Mouse (Mus musculus) intestine, embryonic 14.5 days (tissue): ENCODE measurements around the gene Dtymk. TPM values are rescaled to one million over a fixed set of nuclear protein-coding genes. Genes with fewer than 3 reads are reported as not detected.
"Not testable (repeated sequence)": the region's sequence is repeated elsewhere in the genome, so short reads cannot be mapped to it uniquely, and the experiment has no call there.

Source experiments
- ATAC-seq: fragments of 200-750 bp; cut with Nextera tagmentation; replicated peaks from 2 replicates; pipeline ENCODE4 v1.8.0; 2017; ENCODE audit warnings: low read depth, moderate number of reproducible peaks, moderate TSS enrichment, moderate library complexity; ENCODE audit not compliant: low FRiP score, low TSS enrichment
- DNase-seq: peaks from one replicate; pipeline ENCODE4 v3.0.0-alpha.2; 2018; ENCODE audit warnings: low spot score
- H3K27ac ChIP-seq: fragments of 300-500 bp; sonication (generic); 2 replicates; pipeline ENCODE4 v1.5.1; 2014; ENCODE audit warnings: low read depth, mild to moderate bottlenecking, control low read depth
- H3K27me3 ChIP-seq: fragments of 300-500 bp; sonication (generic); replicated peaks from 2 replicates; pipeline ENCODE4 v1.6.1; 2014; ENCODE audit warnings: low read length, control low read depth; ENCODE audit not compliant: control insufficient read depth, insufficient read depth
- H3K36me3 ChIP-seq: fragments of 300-500 bp; sonication (generic); 2 replicates; pipeline ENCODE4 v1.6.1; 2014; ENCODE audit warnings: low read length, control low read depth; ENCODE audit not compliant: control insufficient read depth, insufficient read depth
- H3K4me1 ChIP-seq: fragments of 300-500 bp; sonication (generic); replicated peaks from 2 replicates; pipeline ENCODE4 v1.6.1; 2014; ENCODE audit warnings: low read length, control low read depth, mixed read lengths; ENCODE audit not compliant: control insufficient read depth, insufficient read depth
- H3K4me2 ChIP-seq: fragments of 300-500 bp; sonication (generic); 2 replicates; pipeline ENCODE4 v1.6.1; 2014; ENCODE audit warnings: low read length
- H3K4me3 ChIP-seq: fragments of 300-500 bp; sonication (generic); 2 replicates; pipeline ENCODE4 v1.5.1; 2014; ENCODE audit warnings: low read depth, low read length, control low read depth, mixed read lengths
- H3K9ac ChIP-seq: fragments of 300-500 bp; sonication (generic); 2 replicates; pipeline ENCODE4 v1.6.1; 2014; ENCODE audit warnings: mild to moderate bottlenecking, low read length
- H3K9me3 ChIP-seq: fragments of 300-500 bp; sonication (generic); 2 replicates; pipeline ENCODE4 v1.6.1; 2016; ENCODE audit warnings: low read length, control low read depth; ENCODE audit not compliant: control insufficient read depth
- WGBS: fragments of 180-500 bp; shearing (Covaris S2); extraction: QIAGEN DNeasy Blood & Tissue Kit; methylation state at CpG from one replicate; pipeline ENCODE4 v1.1.7; 2014; 5-methylcytosine and 5-hydroxymethylcytosine counted together
- polyA plus RNA-seq: library from polyadenylated mRNA; unstranded; fragments of >200 nt; fragmentation: Nextera tagmentation; extraction: Ambion mirVana; gene quantifications from 2 replicates; pipeline ENCODE4 v1.2.1, GENCODE M21; 2014

The Dtymk gene
- polyA plus RNA-seq, 1 experiment from 2014 or later = 272 TPM

DNA sequence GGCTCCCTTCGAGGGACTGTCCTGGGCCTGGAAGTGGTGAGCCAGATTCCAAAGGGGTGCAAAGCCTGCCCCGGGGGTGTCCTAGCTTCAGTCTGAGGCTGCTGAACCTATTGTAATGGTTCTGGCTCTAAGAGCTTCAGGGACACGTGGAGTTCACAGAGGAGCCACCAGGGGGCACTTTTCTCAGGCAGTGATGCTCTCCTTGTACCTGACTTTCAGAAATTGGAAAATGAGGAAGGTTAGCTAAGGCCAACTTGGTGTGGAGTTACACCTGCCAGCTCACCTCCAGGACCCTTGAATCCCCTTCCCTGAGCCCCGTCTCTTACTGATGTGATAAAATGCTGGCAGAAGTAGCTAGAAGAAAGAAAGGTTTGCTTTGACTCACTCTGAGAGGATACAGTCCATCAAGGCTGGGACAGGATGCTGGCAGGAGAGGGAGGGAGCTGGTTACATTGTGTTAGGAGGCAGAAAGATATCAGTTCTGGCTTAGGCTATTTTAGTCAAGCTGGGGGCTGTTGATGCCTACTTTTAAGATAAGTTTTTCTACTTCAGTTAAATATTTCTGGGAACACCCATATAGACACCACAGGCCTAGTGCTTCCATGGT is 31.1 kb upstream of the Dtymk start:
- not testable (repeated sequence) for H3K4me1 ChIP-seq, H3K9me3 ChIP-seq, H3K27me3 ChIP-seq, DNase-seq, H3K36me3 ChIP-seq, ATAC-seq, H3K27ac ChIP-seq, H3K9ac ChIP-seq, H3K4me2 ChIP-seq, H3K4me3 ChIP-seq
- 69% methylated on average over 2 of the region's 4 CpGs for WGBS

DNA sequence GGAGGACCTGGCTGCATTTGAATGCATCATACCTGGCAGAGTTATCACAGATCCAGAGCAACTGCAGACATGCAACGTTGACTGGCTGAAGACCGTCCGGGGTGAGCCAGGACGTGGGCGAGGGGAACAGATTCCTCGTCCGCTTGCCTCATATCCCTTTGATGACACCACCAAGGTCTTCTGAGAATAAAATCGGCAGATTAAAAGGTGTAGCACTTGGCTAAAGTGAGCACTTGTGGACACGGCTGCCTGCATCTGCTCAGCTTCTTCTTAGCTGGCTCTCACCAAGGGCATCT is 24.8 kb upstream of the Dtymk start:
- H3K4me3 ChIP-seq = 0 out of 2 replicates have a peak overlapping the region, but pooled peaks have one; percentile 64
- 94% methylated on average over 9 of the region's 9 CpGs for WGBS

GRCm38 (mm10) chr1:93825771-93826539 is 24.2 kb upstream of the Dtymk start:
- no peaks in the 10 kb centered on the region for H3K9me3 ChIP-seq
- peaks cover 7% of the 10 kb centered on the region for H3K36me3 ChIP-seq
- H3K4me3 ChIP-seq = peak overlapping the region; percentile 64
- H3K27ac ChIP-seq = peak overlapping the region; percentile 92
- ATAC-seq (peak; percentile 25; the same call in 1 of the 2 replicates), DNase-seq (no peak)
- H3K4me1 ChIP-seq = peaks cover 15% of the 10 kb centered on the region; the same call in 1 of the 2 replicates
- H3K4me2 ChIP-seq = peak overlapping the region; percentile 94
- H3K27me3 ChIP-seq = no peaks in the 10 kb centered on the region
- peak overlapping the region; percentile 72 for H3K9ac ChIP-seq
- WGBS = 41% methylated on average over 27 of the region's 27 CpGs

More for the DNA sequence above, 24.8 kb upstream of the Dtymk start:
- Histone ChIP-seq H3K9me3 (no peaks in the 10 kb centered on the region), H3K36me3 (peaks cover 2% of the 10 kb centered on the region), H3K27me3 (no peaks in the 10 kb centered on the region), H3K9ac (no peak overlapping the region), H3K4me1 (peaks cover 15% of the 10 kb centered on the region; the same call in 1 of the 2 replicates), H3K4me2 (no peak overlapping the region; the same call in 1 of the 2 replicates), H3K27ac (no peak overlapping the region)
- ATAC-seq = no peak
- DNase-seq = no peak

DNA sequence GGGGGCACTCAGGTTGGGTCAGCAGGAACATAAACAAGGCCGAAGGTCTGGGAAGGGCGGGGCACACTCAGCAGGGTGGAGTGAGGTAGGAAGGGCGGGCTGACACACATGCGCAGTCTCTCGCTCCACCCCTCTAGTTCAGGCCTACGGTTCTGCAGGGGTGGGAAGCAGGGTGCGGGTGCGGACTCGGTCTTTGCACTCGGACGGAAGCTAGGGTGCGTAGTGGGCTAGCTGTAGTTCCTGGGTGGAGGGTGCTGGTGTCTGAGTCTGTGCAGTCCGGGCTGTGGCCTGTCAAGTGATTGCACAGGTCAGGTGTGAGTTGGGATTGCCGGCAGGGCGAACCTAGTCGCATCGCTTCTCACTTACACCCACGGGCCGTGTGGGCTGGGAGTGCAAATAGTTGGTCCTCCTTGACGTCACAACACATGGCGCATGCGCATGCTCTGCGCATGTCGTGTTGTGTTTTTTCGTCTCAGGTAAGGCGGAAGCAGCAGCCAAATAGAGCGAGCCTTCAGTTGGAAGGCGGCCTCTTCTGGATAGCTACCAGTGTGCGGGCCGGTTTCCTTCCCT is 23.5 kb upstream of the Dtymk start:
- Histone ChIP-seq H3K4me3 (peak overlapping the region; percentile 64), H3K27me3 (no peaks in the 10 kb centered on the region), H3K4me1 (peaks cover 15% of the 10 kb centered on the region; the same call in 1 of the 2 replicates), H3K9me3 (no peaks in the 10 kb centered on the region), H3K9ac (peak overlapping the region; percentile 72), H3K4me2 (peak overlapping the region; percentile 94), H3K27ac (peak overlapping the region; percentile 92), H3K36me3 (peaks cover 15% of the 10 kb centered on the region)
- 1% methylated on average over 30 of the region's 30 CpGs for WGBS
- DNase-seq = peak; percentile 97
- peak; percentile 97 for ATAC-seq

GRCm38 (mm10) chr1:93824609-93825008 is 22.9 kb upstream of the Dtymk start, which contains the start of gene D2hgdh:
D2hgdh (plus strand) TSS chr1:93824909.
- ATAC-seq (peak; percentile 9; the same call in 1 of the 2 replicates), DNase-seq (no peak)
- peak within 1 kb of the TSS; percentile 92 for H3K27ac ChIP-seq
- H3K4me2 ChIP-seq = peak within 1 kb of the TSS; percentile 94
- H3K36me3 ChIP-seq = peaks cover 20% of the 10 kb centered on the region
- peak within 1 kb of the TSS; percentile 64 for H3K4me3 ChIP-seq
- no peaks in the 10 kb centered on the region for H3K27me3 ChIP-seq
- WGBS = 4% methylated on average over 10 of the region's 10 CpGs
- H3K9me3 ChIP-seq = no peaks in the 10 kb centered on the region
- peaks cover 15% of the 10 kb centered on the region; the same call in 1 of the 2 replicates for H3K4me1 ChIP-seq
- H3K9ac ChIP-seq = peak within 1 kb of the TSS; percentile 72

- Histone ChIP-seq H3K9ac (0 out of 2 replicates have a peak overlapping the region, but pooled peaks have one; percentile 72), H3K27me3 (no peaks in the 10 kb centered on the region), H3K4me2 (peak overlapping the region; percentile 94), H3K27ac (peak overlapping the region; percentile 92; the same call in 1 of the 2 replicates), H3K36me3 (peaks cover 27% of the 10 kb centered on the region), H3K4me3 (no peak overlapping the region), H3K9me3 (no peaks in the 10 kb centered on the region), H3K4me1 (peaks cover 15% of the 10 kb centered on the region; the same call in 1 of the 2 replicates)
- DNase-seq (no peak), ATAC-seq (no peak)
- WGBS = 73% methylated on average over 3 of the region's 3 CpGs
Observed at GRCm38 (mm10) chr1:93823796-93824495, 22.2 kb upstream of the Dtymk start.

DNA sequence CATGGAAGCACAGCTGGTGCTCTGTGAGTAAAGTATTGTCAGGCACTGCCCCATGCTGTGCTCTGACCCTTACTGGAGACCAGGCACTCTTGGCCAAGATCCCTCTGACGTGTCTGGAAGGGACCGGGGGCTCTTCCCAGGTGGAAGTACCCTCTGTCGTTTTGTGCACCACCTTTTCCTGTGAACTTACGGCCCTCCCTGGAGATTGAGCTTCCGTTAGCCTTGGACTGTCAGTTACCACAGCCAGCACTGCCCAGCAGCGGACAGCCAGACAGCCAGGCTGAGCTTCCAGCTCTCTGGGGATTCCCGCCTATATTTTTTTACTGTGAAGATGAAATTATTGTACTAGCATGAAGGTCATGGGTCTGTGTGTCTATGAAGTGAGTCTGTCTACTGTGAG is 17.0 kb upstream of the Dtymk start:
- H3K27me3 ChIP-seq = no peaks in the 10 kb centered on the region
- no peaks in the 10 kb centered on the region for H3K4me1 ChIP-seq
- 92% methylated on average over 7 of the region's 7 CpGs for WGBS
- H3K9me3 ChIP-seq = no peaks in the 10 kb centered on the region
- no peak for DNase-seq
- no peak overlapping the region for H3K4me2 ChIP-seq
- H3K9ac ChIP-seq = no peak overlapping the region
- no peak for ATAC-seq
- H3K4me3 ChIP-seq = no peak overlapping the region
- peaks cover 79% of the 10 kb centered on the region for H3K36me3 ChIP-seq
- H3K27ac ChIP-seq = no peak overlapping the region

DNA sequence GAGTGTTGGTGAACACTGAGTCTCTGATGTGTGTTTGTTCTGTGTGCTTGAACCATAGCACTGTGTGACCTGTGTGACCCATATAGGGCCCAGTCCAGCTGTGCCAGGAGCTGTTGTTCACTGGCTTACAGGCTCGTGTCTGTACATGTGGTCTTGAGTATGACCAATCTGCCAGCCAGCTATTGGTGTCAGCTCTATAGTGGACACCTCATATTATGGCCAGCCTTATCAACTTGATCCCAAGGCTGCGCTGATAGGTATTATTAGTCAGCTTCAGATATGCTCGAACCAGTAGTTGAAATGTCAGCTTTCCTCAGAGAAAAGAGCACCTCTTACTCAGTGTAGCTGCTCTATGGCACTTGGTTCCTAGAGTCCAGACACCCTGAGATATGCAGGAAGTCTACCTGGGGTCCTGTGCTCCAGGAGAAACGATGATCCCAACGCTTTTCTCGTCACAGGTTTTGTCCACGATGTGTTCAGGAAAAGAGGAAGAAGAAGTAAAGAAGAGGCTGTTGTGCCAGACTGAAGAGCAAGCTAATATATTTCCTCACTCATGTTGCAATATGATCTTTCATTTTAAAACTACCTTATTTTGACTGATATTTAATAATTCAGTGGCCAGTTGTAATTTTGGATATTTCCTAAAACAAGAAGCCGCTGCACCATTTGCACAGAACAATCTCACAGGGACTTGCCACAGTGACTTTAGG is 16.2 kb upstream of the Dtymk start:
- no peak for ATAC-seq
- H3K27ac ChIP-seq = no peak overlapping the region
- 93% methylated on average over 8 of the region's 8 CpGs for whole genome bisulfite sequencing
- H3K4me1 ChIP-seq = no peaks in the 10 kb centered on the region
- no peak overlapping the region for H3K9ac ChIP-seq
- H3K4me3 ChIP-seq = no peak overlapping the region
- DNase-seq = no peak
- H3K4me2 ChIP-seq = no peak overlapping the region
- no peaks in the 10 kb centered on the region for H3K9me3 ChIP-seq
- peaks cover 87% of the 10 kb centered on the region for H3K36me3 ChIP-seq
- no peaks in the 10 kb centered on the region for H3K27me3 ChIP-seq
